Mouse (Mus musculus): ENCODE results near the gene Zcchc2. TPM values are rescaled to one million over a fixed set of nuclear protein-coding genes. Genes with fewer than 3 reads are reported as not detected.

Gene Zcchc2
- total RNA-seq, 2 experiments from 2014 or later: 5.1 to 8.4 TPM

- no peak for ATAC-seq (replicated peaks; ENCODE audit: low FRiP score, poor library complexity, severe bottlenecking)
Observed at GRCm38 (mm10) chr1:106030331-106030730, 40.1 kb downstream of the Zcchc2 start.

GRCm38 (mm10) chr1:106030886-106031285 lies 40.7 kb downstream of the Zcchc2 start:
- ATAC-seq (replicated peaks; ENCODE audit: low FRiP score, poor library complexity, severe bottlenecking): no peak

- ATAC-seq (replicated peaks; ENCODE audit: low FRiP score, poor library complexity, severe bottlenecking): no peak
Observed at GRCm38 (mm10) chr1:106031908-106032307, 41.7 kb downstream of the Zcchc2 start.

- no peak for ATAC-seq (replicated peaks; ENCODE audit: low FRiP score, poor library complexity, severe bottlenecking)
Observed at GRCm38 (mm10) chr1:106034776-106035175, 44.6 kb downstream of the Zcchc2 start.

- peak; percentile 48; the same call in 1 of the 2 replicates for ATAC-seq (replicated peaks; ENCODE audit: low FRiP score, poor library complexity, severe bottlenecking)
Observed at GRCm38 (mm10) chr1:106036861-106037599, 46.8 kb downstream of the Zcchc2 start.

GRCm38 (mm10) chr1:106039326-106039725 lies 49.1 kb downstream of the Zcchc2 start:
- ATAC-seq (replicated peaks; ENCODE audit: low FRiP score, poor library complexity, severe bottlenecking): no peak

- no peak for ATAC-seq (replicated peaks; ENCODE audit: low FRiP score, poor library complexity, severe bottlenecking)
Observed at GRCm38 (mm10) chr1:106040271-106040670, 50.1 kb downstream of the Zcchc2 start.

- no peak for ATAC-seq (replicated peaks; ENCODE audit: low FRiP score, poor library complexity, severe bottlenecking)
Observed at GRCm38 (mm10) chr1:106042221-106042620, 52.0 kb downstream of the Zcchc2 start.

GRCm38 (mm10) chr1:106043053-106043820 lies 53.0 kb downstream of the Zcchc2 start:
- ATAC-seq (replicated peaks; ENCODE audit: low FRiP score, poor library complexity, severe bottlenecking): no peak

- no peak for ATAC-seq (replicated peaks; ENCODE audit: low FRiP score, poor library complexity, severe bottlenecking)
Observed at GRCm38 (mm10) chr1:106049036-106049435, 58.8 kb downstream of the Zcchc2 start.

GRCm38 (mm10) chr1:106054978-106055377 lies 64.8 kb downstream of the Zcchc2 start:
- ATAC-seq (replicated peaks; ENCODE audit: low FRiP score, poor library complexity, severe bottlenecking): no peak

- ATAC-seq (replicated peaks; ENCODE audit: low FRiP score, poor library complexity, severe bottlenecking): no peak
Observed at GRCm38 (mm10) chr1:106058355-106058754, 68.1 kb downstream of the Zcchc2 start.

- no peak for ATAC-seq (replicated peaks; ENCODE audit: low FRiP score, poor library complexity, severe bottlenecking)
Observed at GRCm38 (mm10) chr1:106059516-106060277, 69.5 kb downstream of the Zcchc2 start.

GRCm38 (mm10) chr1:106061185-106061910 lies 71.1 kb downstream of the Zcchc2 start:
- ATAC-seq (replicated peaks; ENCODE audit: low FRiP score, poor library complexity, severe bottlenecking): no peak

- ATAC-seq (replicated peaks; ENCODE audit: low FRiP score, poor library complexity, severe bottlenecking): no peak
Observed at GRCm38 (mm10) chr1:106062891-106063590, 72.8 kb downstream of the Zcchc2 start.

GRCm38 (mm10) chr1:106063591-106064170 lies 73.5 kb downstream of the Zcchc2 start:
- ATAC-seq (replicated peaks; ENCODE audit: low FRiP score, poor library complexity, severe bottlenecking): no peak

- ATAC-seq (replicated peaks; ENCODE audit: low FRiP score, poor library complexity, severe bottlenecking): no peak
Observed at GRCm38 (mm10) chr1:106064291-106064690, 74.1 kb downstream of the Zcchc2 start.

- no peak for ATAC-seq (replicated peaks; ENCODE audit: low FRiP score, poor library complexity, severe bottlenecking)
Observed at GRCm38 (mm10) chr1:106064711-106065110, 74.5 kb downstream of the Zcchc2 start.

- ATAC-seq (replicated peaks; ENCODE audit: low FRiP score, poor library complexity, severe bottlenecking): no peak
Observed at GRCm38 (mm10) chr1:106065679-106066078, 75.5 kb downstream of the Zcchc2 start.
